Mouse (Mus musculus): ENCODE results near the gene Sigmar1. TPM values are rescaled to one million over a fixed set of nuclear protein-coding genes. Genes with fewer than 3 reads are reported as not detected.
"Not testable (repeated sequence)": the region's sequence is repeated elsewhere in the genome, so short reads cannot be mapped to it uniquely, and the experiment has no call there.

Gene Sigmar1
- polyA plus RNA-seq, 1 experiment from 2014 or later = 76.9 TPM

- H3K4me2 ChIP-seq (ENCODE audit: low read depth, low read length) = no peak overlapping the region
- WGBS = 4% methylated on average over 13 of the region's 13 CpGs
These were observed 48.9 kb downstream of the Sigmar1 start for GRCm38 (mm10) chr4:41707011-41707535.

GRCm38 (mm10) chr4:41705922-41706754, 49.8 kb downstream of the Sigmar1 start:
- H3K36me3 ChIP-seq (ENCODE audit: control insufficient read depth, insufficient read depth, low read length) = no peaks in the 10 kb centered on the region
- H3K4me3 ChIP-seq (replicated peaks; ENCODE audit: low read length) = no peak overlapping the region
- no peak for ATAC-seq (ENCODE audit: insufficient read depth, low FRiP score)
- H3K27ac ChIP-seq (ENCODE audit: low read length) = no peak overlapping the region
- peaks cover 14% of the 10 kb centered on the region for H3K27me3 ChIP-seq (ENCODE audit: control insufficient read depth, insufficient read depth, low read length)
- no peak overlapping the region for H3K4me2 ChIP-seq (ENCODE audit: low read depth, low read length)
- no peak overlapping the region for H3K9ac ChIP-seq (ENCODE audit: low read length)
- 0 out of 2 replicates have a peak, but pooled peaks cover 9% of the 10 kb centered on the region for H3K4me1 ChIP-seq (ENCODE audit: control insufficient read depth, insufficient read depth, low read length)
- no peaks in the 10 kb centered on the region for H3K9me3 ChIP-seq (replicated peaks; ENCODE audit: control insufficient read depth, low read length)
- WGBS = 63% methylated on average over 19 of the region's 19 CpGs

More at GRCm38 (mm10) chr4:41707011-41707535, 48.9 kb downstream of the Sigmar1 start:
- ATAC-seq (ENCODE audit: insufficient read depth, low FRiP score) = peak; percentile 51
- Histone ChIP-seq H3K9me3 (replicated peaks; ENCODE audit: control insufficient read depth, low read length) (no peaks in the 10 kb centered on the region), H3K4me3 (replicated peaks; ENCODE audit: low read length) (no peak overlapping the region), H3K4me1 (ENCODE audit: control insufficient read depth, insufficient read depth, low read length) (peaks cover 17% of the 10 kb centered on the region), H3K27ac (ENCODE audit: low read length) (no peak overlapping the region), H3K36me3 (ENCODE audit: control insufficient read depth, insufficient read depth, low read length) (no peaks in the 10 kb centered on the region), H3K9ac (ENCODE audit: low read length) (no peak overlapping the region), H3K27me3 (ENCODE audit: control insufficient read depth, insufficient read depth, low read length) (peaks cover 14% of the 10 kb centered on the region)

- 0 out of 2 replicates have a peak, but pooled peaks cover 9% of the 10 kb centered on the region for H3K4me1 ChIP-seq (ENCODE audit: control insufficient read depth, insufficient read depth, low read length)
- WGBS = 4% methylated on average over 5 of the region's 5 CpGs
- no peak for ATAC-seq (ENCODE audit: insufficient read depth, low FRiP score)
- H3K27me3 ChIP-seq (ENCODE audit: control insufficient read depth, insufficient read depth, low read length) = peaks cover 14% of the 10 kb centered on the region
- H3K36me3 ChIP-seq (ENCODE audit: control insufficient read depth, insufficient read depth, low read length) = no peaks in the 10 kb centered on the region
- H3K4me2 ChIP-seq (ENCODE audit: low read depth, low read length) = no peak overlapping the region
- H3K9ac ChIP-seq (ENCODE audit: low read length) = no peak overlapping the region
- H3K9me3 ChIP-seq (replicated peaks; ENCODE audit: control insufficient read depth, low read length) = no peaks in the 10 kb centered on the region
- H3K27ac ChIP-seq (ENCODE audit: low read length) = no peak overlapping the region
- no peak overlapping the region for H3K4me3 ChIP-seq (replicated peaks; ENCODE audit: low read length)
These were observed 51.3 kb downstream of the Sigmar1 start for GRCm38 (mm10) chr4:41704651-41705050.

DNA sequence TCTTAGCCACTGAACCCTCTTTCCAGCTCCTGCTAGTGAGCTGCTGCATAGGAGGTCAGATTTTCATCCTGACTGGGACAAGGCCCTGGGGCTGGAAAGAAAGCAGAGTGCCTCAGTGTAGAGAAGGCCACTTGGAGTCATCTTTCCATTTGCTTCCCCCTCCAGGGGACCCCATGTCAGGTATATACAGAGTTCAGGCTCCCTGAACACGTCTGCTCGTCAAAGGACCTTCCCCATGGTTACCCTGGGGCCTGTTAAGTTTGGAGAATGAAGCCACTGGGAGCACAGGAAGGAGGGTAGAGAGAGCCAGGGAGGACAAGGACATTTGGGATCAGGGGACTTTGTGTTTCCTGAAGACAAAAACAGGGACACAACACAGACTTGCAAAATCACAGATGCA, 53.7 kb downstream of the Sigmar1 start:
- H3K4me2 ChIP-seq (ENCODE audit: low read depth, low read length); H3K9me3 ChIP-seq (replicated peaks; ENCODE audit: control insufficient read depth, low read length); H3K4me1 ChIP-seq (ENCODE audit: control insufficient read depth, insufficient read depth, low read length); H3K27ac ChIP-seq (ENCODE audit: low read length); H3K9ac ChIP-seq (ENCODE audit: low read length); H3K4me3 ChIP-seq (replicated peaks; ENCODE audit: low read length); H3K36me3 ChIP-seq (ENCODE audit: control insufficient read depth, insufficient read depth, low read length); ATAC-seq (ENCODE audit: insufficient read depth, low FRiP score): not testable (repeated sequence)
- peaks cover 14% of the 10 kb centered on the region for H3K27me3 ChIP-seq (ENCODE audit: control insufficient read depth, insufficient read depth, low read length)
- 71% methylated on average over 2 of the region's 2 CpGs for WGBS

- H3K4me1 ChIP-seq (ENCODE audit: control insufficient read depth, insufficient read depth, low read length); H3K4me3 ChIP-seq (replicated peaks; ENCODE audit: low read length); H3K9me3 ChIP-seq (replicated peaks; ENCODE audit: control insufficient read depth, low read length); H3K27ac ChIP-seq (ENCODE audit: low read length); H3K36me3 ChIP-seq (ENCODE audit: control insufficient read depth, insufficient read depth, low read length); H3K9ac ChIP-seq (ENCODE audit: low read length); H3K4me2 ChIP-seq (ENCODE audit: low read depth, low read length); H3K27me3 ChIP-seq (ENCODE audit: control insufficient read depth, insufficient read depth, low read length); ATAC-seq (ENCODE audit: insufficient read depth, low FRiP score): not testable (repeated sequence)
- WGBS = 100% methylated on average over 1 of the region's 8 CpGs
These were observed 55.7 kb downstream of the Sigmar1 start for GRCm38 (mm10) chr4:41700224-41700623.

DNA sequence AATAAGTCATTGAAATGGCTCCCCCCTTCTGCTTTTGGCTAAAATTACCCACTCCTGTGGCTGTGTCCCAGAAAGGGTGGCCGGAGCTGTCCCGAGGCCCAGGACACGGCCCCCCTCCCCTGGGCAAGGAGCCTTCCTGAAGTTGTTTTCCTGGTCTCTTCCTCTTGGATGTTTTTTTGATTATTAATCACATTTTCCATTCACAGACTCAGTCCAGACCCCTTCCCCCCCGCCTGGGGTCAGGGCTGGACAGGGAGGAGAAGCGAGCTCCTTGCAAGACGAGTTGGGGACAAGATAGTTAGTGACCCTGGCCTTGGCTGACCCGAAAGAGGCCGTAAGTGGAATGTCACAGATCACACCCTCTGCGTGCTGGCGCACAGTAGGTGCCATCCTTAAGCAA, 56.2 kb downstream of the Sigmar1 start, which contains the start of gene Il11ra1:
Gene Il11ra1 (plus strand): TSS at position 207 of the 400 bp plus-strand sequence.
- H3K9me3 ChIP-seq (replicated peaks; ENCODE audit: control insufficient read depth, low read length); H3K27me3 ChIP-seq (ENCODE audit: control insufficient read depth, insufficient read depth, low read length); H3K36me3 ChIP-seq (ENCODE audit: control insufficient read depth, insufficient read depth, low read length); H3K9ac ChIP-seq (ENCODE audit: low read length); ATAC-seq (ENCODE audit: insufficient read depth, low FRiP score); H3K4me2 ChIP-seq (ENCODE audit: low read depth, low read length); H3K4me1 ChIP-seq (ENCODE audit: control insufficient read depth, insufficient read depth, low read length); H3K27ac ChIP-seq (ENCODE audit: low read length); H3K4me3 ChIP-seq (replicated peaks; ENCODE audit: low read length): not testable (repeated sequence)
- WGBS = 72% methylated on average over 9 of the region's 10 CpGs

DNA sequence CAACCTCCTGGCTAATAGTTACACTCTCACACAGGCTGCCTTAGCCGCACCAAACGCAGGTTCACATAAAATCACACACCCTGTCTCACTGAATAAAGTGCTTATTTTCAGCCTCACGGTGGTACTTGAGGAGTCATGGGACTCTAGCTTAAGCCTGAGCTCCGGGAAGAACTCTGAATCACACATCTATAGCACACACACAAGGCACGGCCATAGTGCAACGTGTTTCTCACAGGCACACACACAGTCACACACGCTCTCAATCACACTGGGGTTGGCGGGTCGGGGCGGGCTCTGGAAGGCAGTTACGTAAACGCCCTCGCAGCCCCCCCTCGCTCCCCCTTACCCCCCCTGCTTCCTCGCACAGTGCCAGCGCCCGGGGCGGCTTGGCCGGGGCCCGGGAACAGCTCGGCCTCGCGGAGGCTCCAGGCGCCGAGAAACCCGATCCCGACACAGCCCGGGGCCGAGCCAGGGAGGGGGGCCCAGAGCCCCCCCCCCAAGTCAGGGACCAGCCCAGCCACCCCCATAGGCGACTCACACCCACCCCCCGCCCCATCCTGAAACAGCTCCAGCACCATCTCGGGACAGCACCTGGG, 57.4 kb downstream of the Sigmar1 start:
- H3K9ac ChIP-seq (ENCODE audit: low read length); H3K27ac ChIP-seq (ENCODE audit: low read length); H3K27me3 ChIP-seq (ENCODE audit: control insufficient read depth, insufficient read depth, low read length); H3K4me3 ChIP-seq (replicated peaks; ENCODE audit: low read length); H3K9me3 ChIP-seq (replicated peaks; ENCODE audit: control insufficient read depth, low read length); H3K36me3 ChIP-seq (ENCODE audit: control insufficient read depth, insufficient read depth, low read length); ATAC-seq (ENCODE audit: insufficient read depth, low FRiP score); H3K4me1 ChIP-seq (ENCODE audit: control insufficient read depth, insufficient read depth, low read length); H3K4me2 ChIP-seq (ENCODE audit: low read depth, low read length): not testable (repeated sequence)
- WGBS = 6% methylated on average over 22 of the region's 32 CpGs

- H3K9ac ChIP-seq (ENCODE audit: low read length); H3K27me3 ChIP-seq (ENCODE audit: control insufficient read depth, insufficient read depth, low read length); H3K4me2 ChIP-seq (ENCODE audit: low read depth, low read length); H3K9me3 ChIP-seq (replicated peaks; ENCODE audit: control insufficient read depth, low read length); H3K4me1 ChIP-seq (ENCODE audit: control insufficient read depth, insufficient read depth, low read length); H3K4me3 ChIP-seq (replicated peaks; ENCODE audit: low read length); H3K36me3 ChIP-seq (ENCODE audit: control insufficient read depth, insufficient read depth, low read length); H3K27ac ChIP-seq (ENCODE audit: low read length); ATAC-seq (ENCODE audit: insufficient read depth, low FRiP score): not testable (repeated sequence)
- 28% methylated on average over 29 of the region's 40 CpGs for WGBS
These were observed 58.8 kb downstream of the Sigmar1 start, which contains the start of gene Cntfr for GRCm38 (mm10) chr4:41696930-41697841. Cntfr (minus strand) TSS chr4:41697089.
